Mouse (Mus musculus) cerebellum, postnatal 4 days (tissue): ENCODE results near the gene Vmp1.

Source experiments
- DNase-seq, 2 experiments: peaks; one replicate each; pipeline ENCODE4 v3.0.0; 2022; ENCODE audit warnings: low spot score in 2 of 2, mixed read lengths in 1 of 2

Gene Vmp1

DNA sequence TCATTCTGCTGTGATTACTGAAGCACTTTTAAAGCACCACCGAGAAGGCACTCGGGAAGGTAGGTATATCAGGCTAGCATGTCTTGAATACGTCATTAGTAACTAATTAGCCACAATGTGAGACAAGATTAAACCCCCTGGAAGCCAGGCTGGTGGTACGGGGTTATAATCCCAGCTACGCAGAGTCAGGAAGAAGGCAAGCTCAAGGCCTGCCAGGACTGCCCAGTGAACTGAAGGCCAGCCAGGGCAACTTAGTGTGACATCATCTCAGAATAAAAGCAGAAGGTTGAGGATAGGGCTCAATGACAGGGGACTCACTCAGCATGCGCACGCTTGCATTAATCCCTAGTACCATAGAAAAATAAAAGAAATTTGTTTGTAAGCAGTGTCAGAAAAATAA, 53.7 kb downstream of the Vmp1 start:
- DNase-seq, result no peak

DNA sequence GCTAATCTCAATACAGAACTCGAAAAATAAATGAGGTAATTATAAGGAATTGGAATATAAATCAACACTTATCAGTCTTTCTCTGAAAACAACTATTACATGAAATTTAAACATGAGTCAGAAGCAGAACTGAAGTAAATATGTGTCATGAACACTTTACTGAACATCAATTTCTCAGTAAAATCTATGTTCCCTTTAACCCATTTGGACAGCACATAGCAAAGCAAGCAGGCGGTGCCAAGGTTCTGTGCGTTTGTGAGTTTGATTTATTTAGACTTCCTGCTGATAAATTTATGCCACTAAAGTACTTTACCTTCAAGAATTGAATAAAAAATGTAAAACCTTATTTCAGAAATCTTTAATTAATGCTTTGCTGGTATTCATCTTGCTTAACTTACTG, 54.2 kb downstream of the Vmp1 start:
- DNase-seq, result no peak

DNA sequence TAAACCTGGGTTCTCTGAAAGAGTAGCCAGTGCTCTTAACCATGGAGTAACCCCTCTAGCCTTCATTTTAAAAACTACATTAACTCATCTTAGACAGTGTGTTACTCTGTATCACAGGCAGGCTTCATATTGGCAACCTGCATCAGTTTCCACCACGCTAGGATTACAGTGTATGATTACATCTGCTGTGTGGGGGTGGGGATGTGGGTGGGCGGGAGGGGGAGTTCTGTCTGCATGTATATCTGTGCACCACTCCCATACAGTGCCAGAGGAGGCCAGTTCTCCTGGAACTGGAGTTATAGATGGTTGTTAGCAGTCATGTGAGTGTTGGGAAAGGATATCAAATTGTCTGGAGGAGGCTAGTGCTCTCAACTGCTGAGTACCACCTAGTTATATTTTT, 55.2 kb downstream of the Vmp1 start:
- DNase-seq, result no peak

DNA sequence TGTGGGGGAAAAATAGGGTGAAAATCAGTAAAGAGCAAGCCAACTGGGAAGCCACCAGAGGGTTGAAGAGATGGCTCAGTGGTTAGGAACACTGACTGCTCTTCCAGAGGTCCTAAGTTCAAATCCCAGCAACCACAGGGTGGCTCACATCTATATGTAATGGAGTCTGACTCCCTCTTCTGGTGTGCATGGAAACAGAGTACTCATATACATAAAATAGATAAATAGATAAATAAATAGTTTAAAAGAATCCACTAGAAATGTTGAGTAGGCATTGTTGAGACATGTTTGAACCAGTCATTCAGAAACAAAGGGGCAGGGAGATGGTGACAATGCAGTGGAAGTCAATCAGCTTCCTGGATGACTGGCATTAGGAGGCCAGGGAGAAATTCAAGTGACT, 56.0 kb downstream of the Vmp1 start:
- DNase-seq, result no peak

DNA sequence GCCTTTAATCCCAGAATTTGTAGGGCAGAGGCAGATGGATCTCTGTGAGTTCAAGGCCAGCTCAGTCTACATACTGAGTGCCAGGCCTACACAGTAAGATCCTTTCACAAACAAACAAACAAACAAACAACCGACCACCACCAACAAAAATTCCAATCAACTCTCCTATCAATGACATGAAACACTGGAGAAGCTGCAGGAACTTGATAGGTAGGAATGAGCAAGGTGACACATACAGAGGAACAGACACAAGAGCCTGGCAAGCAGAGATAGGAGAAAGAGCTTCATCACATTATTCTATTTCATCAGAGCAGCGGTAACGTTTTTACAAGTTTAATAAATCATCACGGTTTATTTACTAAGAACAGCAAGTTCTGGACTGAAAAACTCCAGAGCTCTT, 56.9 kb downstream of the Vmp1 start:
- DNase-seq, result no peak

DNA sequence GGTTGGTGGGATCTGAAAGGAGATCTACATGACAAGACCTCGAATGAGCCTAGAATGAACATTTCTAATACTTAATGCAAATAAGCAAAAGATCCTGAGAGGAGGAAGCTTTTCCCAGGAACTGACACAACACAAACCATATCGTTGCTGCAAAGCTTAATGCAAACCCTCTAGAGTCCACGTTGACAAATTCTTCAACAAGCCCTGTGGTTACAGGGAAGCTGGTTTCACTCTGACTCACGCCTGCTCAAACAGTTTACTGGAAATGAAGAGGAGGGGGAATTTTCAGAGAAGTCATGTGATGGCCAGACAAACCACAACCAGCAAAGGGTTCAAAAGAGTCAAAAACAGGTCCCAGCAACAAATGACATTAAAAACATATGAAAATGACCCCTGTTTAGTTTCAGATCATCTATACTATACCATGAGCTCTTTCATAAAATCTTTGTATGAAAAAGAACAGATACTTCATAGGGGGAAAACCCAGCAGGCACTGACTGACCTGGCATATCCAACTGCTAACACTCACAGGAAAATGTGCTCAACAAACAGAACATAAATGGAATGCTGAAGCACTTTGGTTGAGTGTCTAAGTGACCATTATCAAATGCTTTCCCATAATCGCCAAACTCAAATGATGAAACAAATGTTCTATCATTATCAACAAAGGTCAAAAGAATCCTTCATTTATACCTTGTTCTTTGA, 59.2 kb downstream of the Vmp1 start:
- DNase-seq, result no peak

DNA sequence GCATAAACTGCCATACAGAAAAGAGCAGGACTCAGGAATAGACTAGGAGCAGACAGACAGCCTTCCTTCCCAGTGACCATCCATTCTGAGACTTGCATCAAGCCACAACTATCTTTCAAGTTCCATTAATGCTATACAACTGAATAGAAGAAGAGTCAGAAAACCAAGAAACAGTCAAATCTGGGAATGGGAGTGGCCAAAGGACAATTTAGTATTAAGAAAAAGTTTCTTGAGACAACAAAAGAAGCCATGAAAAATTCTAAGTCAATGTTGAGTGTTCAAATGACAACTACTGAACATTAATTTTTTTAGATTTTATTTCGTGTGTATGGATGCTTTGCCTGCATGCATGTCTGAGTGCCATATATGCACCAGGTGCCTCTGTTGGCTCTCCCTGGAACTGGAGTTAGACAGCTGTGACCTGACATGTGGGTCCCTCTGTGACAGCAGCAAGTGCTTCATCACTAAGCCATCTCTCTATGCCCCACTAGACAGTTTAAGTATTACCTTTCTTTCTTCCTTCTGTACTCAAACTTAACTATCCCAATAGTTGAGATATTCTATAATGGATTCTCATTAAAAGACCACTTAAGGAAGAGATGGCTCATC, 60.1 kb downstream of the Vmp1 start:
- DNase-seq, result no peak

DNA sequence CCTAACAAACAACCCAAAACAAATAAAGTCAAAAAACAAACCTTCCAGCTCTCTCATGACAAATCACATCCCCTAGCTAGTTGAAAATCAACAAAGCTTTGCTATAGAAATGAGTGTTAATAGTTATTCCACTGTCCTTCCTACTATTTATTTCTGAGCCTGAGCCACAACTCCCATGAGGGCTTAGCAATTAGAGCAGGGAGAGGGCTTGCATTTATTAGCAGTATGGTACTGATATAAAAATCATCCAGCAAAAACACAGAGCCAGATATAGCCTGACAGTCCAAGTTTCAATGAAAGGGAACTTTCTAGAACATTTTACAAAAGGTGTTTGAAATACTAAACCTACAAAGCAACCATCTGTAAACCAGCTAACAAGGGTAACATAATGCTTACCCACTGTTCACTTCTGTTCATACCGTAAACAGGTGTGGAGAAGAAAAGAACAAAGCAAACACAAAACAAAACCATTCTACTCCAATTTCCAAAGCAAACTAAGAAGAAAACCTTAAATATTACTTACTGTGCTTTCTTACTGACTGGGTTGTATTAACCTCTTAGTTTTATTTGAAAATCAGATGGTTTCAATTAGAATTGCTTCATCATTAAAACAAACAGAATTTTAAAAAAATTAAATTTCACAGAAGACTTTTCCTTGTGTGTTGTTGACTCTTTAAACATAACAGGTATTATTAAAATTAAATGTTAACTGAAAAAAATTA, 61.3 kb downstream of the Vmp1 start:
- no peak for DNase-seq

DNA sequence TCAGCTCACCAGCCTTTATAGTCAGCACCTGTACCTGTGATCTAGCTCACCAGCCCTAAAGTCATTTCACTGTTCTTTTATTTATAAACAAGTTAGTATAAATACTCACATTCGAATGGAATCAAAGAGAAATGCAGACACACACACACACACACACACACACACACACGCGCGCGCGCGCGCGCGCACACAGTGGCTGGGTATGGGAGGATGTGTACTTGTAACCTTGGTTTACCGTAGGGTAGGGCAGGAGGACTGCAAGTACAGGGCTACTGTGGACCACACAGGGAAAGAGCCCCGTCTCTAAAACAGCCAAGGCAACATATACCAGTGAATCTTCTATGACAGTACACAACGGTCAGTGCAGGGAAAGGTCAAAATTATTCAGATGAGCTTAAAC, 62.5 kb downstream of the Vmp1 start:
- DNase-seq, result peak in 1 of 2 experiments; percentile 15

DNA sequence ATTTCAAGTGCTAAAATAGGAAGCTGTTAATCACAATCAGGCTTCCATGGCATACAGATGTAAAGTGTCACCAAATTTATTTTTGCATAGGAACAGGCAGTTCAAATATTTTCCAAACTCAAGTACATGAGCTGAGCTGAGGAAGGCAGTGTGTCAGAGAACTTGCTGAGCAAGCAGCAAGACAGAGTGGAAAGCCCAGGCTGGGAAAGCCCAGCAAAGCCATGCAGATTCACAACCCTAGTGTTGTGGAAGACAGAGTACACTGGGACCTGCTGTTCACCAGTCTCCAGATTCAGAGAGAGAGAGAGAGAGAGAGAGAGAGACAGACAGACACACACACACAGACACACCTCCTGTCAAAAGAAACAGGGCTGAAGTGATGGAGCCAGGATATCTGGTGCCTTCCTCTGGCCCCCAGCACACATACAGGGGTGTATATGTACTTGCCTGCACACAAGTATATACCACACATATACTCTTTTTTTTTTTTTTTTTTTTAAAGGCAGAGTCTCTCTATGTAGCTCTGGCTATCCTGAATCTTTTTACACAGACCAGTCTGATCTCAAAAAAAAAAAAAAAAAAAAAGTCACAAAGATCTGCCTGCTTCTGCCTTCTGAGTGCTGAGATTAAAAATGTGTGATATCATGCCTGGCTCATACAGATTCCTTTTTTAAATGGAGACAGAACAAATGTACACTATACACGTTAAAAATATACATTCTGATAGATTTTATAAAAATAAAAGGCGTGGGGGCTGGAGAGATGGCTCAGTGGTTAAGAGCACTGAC, 64.9 kb downstream of the Vmp1 start:
- DNase-seq, result no peak

DNA sequence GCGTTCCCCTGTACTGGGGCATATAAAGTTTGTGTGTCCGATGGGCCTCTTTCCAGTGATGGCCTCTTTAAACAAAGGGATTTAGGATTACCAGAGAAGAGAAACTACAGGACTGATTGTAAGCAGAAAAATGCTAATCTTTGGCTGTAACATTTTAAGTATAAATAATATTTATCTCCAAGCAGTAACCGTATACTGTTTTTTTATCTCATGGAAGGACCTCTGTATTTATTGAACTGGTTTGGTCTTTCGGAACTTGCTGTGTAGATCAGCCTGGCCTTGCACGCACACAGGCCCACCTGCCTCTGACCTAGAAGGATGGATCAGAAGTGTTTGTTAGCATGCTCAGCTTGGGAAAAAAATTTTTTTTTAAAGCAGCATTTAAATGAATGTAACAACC, 69.0 kb downstream of the Vmp1 start:
- no peak for DNase-seq

DNA sequence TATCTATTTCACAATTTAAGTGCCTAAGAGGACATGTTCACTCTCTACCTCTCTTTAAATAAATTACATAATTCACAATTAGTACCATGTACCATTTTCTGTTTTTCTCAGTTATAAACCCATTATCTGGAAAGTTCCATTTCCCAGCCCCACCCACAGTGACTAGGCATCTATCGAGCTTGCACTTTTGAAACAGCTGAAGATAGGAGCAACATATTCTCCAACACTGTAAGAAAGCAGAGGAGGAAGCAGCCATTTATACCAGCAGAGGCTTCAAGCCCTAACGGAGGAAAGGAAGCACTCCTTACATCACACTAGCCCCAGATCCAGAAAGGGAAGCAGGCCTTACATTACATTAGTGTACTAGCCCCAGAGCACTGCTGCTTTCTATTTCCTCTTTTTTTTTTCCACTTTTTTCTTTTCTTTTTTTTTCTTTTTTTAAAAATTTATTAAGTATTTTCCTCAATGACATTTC, 69.5 kb downstream of the Vmp1 start:
- DNase-seq, result no peak

DNA sequence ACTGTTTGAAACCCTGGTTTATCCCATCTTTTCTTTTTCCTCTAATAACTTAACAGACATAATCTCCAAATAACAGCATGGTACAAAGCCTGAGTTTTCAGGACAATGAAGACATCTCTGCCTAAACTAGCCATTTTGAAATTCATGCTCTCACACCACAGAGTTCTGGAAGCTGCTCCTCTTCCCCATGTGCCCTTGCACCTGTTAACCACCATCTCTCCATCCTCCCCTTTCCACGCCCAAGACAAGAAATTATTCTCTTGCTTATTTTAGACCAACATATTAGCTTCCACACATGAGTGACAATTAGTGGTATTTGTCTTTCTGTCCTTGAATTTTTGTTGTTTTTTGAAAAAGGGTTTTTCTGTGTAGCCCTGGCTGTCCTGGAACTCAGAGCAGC, 71.6 kb downstream of the Vmp1 start:
- DNase-seq, result no peak

DNA sequence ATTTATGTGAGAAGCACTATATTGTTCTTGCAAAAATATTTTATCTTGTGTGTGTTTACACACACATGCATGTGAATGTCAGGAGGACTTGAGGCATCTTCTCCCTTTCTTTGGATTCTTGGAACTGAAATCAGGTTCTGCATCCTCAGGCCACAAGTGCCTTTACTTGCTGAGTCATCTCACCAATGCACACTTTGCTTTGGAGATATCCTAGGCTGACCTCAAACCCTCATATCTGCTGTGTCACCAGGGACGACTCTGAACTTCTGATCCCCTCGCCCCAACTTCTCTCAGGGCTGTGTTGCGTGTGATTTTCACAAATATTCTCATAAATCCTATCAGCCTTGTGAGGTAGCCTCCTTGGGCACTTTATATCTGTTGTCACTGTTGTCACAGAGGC, 73.4 kb downstream of the Vmp1 start:
- no peak for DNase-seq

DNA sequence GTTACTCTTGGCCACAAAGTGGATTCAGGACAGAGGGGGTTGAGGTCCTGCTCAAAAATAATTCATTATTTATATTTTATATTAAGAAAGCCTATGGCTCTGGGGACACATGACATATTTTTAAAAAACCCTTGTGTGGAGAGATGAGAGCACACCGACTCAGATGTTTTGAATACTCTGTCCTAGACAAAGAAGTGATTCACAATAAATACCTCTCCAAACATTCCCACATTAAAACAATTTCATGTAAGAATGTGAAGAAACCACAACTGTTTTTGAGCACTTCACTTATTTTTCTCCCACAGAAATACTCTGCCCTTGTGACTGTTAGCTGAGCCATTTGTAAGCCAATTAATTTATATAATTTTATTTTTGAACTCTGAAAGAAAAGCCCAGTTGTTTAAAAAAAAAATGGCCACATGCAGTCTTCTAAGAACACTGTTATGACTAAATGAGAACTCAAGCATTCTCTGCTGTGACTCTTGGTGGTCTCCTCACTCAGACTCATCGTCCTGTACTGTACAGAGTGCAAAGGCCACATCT, 75.8 kb downstream of the Vmp1 start:
- DNase-seq, result no peak

DNA sequence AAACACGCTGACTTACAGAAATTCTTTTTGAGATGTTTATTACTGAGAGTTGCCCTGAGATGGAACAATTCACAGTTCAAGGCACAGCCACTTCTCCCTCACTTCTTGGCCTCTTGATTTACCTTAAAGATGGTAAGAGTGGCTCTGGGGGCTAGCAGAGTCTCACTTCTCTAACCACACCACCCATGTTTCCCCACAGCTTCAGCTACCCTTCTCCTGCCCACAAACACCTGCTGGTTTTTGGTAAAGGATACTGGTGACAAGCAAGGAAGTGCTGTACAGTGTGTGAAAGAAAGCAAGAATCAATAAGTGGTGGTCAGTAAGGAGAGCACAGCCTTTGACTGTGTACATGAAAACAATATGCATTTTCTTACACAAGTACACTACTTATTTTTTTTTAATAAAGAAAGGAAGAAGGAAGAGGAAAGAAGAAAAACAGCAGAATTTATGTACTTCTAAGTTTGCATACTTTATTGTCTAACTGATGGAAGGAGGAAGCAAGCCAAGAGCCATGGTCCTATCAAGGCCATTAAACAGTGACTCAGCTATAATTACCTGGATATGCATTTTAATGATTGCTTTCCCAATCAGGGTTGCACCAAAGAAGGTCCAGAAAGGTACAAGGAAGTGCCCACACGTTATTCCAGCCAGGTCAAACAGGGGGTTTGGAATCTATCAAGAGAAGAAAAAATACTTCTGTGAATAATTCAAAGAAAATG, 76.9 kb downstream of the Vmp1 start:
- DNase-seq, result no peak

DNA sequence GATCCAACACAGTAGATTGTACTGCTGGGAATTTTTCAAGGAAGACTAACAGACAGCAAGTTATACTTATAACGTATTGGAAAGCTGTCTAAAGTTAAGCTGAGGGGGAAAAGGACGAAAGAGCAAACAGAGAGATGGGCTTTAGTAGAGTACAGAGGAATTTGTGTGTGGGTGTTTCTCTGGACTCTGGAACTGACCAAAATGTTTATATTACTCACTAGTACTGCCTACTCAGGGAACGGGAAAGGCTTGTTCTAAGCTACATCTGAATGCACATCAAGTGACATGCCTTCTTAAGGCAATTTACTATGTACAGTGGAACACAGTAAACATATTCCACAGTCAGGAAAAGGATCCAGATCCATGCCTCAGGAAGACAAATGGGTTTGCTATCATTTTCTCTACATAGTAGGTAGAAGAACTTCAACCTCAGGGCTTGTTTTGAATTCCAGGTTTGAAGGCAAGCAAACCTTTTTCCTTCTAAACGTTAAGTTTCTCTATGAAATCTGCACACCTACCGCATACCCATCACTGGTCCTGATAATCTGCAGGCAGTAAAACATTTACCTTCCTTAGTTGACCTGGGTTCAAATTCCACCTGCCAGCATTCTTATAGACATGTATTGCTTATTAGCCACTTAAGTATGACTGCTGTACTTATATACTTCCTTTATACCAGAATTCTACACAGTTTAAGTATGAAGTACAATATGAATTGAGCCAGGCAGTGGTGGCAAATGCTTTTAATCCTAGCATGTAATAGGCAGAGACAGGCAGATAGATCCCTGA, 78.7 kb downstream of the Vmp1 start:
- no peak for DNase-seq

DNA sequence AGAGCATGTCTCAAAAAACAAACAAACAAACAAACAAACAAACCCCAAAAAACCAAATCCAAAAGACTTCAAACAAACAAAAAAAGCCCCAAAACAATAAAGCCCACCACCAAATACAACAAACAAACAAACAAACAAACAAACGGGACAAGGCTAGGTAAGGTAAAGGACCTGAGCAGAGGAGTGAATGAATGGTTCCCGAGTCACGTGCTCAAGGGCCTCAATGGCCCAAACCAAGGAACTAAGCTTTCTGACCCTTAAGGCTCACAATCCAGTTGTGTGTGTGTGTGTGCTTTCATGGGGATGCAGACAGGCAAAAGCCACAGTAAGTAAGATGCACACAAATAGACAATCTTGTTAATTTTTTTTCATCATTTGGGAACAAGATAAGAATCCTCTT, 79.3 kb downstream of the Vmp1 start:
- no peak for DNase-seq

DNA sequence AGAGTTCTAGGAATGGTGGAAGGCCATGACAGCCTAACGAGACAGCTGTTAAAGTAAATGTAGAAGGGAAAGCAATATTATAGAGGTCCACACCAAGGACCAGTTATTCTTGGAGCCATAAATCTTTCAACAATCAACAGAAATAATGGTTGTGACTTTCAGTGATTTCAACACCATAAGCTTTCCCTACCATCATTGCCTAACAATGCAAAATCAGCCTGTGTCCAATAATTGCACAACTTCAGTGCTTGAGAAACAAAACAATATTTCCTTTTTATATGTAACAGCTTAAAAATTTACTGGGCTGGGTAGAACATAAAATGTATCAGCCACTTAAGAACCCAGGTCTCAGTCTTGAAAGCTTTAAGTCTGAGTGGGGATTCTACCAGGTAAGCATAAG, 79.9 kb downstream of the Vmp1 start:
- DNase-seq, result no peak

DNA sequence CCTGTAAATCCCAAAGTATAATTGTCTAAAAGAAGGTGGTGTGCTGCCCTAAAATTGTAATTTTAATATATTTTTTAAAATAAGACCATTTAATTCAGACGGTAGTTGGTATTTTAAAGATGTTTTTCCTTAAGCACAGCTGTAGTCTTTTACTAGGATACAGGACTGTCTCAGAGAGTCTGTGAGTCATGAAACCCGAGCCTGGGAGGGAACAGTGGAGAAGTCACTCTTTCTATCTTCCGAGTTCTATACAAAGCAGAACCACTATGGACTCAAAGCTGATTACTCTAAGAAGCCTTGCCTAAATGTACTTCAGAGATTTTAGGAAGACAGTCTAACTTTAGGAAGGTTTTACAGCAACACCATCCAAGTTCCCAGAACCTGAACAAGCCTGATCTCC, 81.5 kb downstream of the Vmp1 start:
- no peak for DNase-seq

DNA sequence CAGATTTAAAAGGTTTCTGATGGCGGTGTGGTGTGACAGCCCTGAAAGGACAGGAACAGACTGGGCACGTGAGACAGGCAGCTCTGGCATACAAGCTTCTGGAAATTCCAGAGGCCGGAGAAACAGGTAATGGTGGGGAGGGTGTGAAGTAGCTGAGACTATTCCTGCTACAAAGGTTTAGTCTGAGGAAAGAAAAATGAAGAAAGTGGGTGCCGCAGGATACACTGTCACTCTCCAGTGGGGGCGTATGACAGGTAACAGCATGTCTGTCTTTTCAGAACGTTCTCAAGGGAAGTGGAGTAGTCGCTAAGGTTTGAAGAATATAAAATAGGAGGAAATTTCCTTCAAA, 83.5 kb downstream of the Vmp1 start:
- no peak for DNase-seq
